Mouse (Mus musculus): ENCODE measurements around the gene Sp3. TPM values are rescaled to one million over a fixed set of nuclear protein-coding genes. Genes with fewer than 3 reads are reported as not detected.
"Not testable (repeated sequence)": the region's sequence is repeated elsewhere in the genome, so short reads cannot be mapped to it uniquely, and the experiment has no call there.

The Sp3 gene
- total RNA-seq, 2 experiments from 2014 or later: 44.9 to 56.5 TPM

DNA sequence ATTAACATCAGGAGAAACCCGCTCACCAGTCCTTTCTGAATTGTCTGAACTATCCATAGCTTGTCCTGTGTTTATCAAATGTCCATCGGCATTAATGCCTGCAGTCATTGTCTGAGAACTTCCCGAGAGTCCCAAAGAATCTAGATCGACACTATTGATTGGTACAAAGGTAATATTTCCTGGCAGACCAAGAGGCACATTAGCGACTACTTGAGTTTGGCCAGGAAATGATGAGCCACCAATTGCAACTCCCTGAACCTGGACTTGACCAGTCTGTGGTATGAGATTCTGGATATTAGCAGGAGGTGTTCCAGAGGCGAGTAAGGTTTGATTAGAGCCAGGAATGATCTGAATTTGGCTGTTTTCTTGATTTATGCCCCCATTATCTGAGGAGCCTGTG is 9.4 kb downstream of the Sp3 start:
- intact Hi-C loops (cut with DNase I): loop anchor here (10.0 kb wide), 1 partner anchor 246 kb away; no protein-coding TSS in a partner anchor
- no peak for DNase-seq (ENCODE audit: extremely low spot score in 1 of 2, low spot score in 2 of 2)

DNA sequence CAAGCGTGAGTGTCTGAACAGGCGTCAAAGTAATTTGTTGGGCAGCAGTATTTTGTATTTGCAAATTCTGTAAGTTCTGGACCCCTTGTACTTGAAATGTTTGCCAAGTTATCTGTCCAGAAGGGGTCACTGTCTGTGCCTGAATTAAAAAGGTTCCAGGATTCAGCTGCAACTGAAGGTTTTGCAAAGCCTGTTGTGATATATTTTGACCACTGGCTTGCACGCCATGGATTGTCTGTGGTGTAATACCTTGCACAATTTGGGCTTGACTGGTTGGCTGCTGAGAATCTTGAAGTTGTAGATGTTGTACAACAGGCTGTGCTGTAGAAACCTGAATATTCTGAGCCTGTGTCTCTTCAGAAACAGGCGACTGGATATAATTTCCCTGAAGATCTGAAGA is 9.9 kb downstream of the Sp3 start:
- DNase-seq (ENCODE audit: extremely low spot score in 1 of 2, low spot score in 2 of 2): no peak
- intact Hi-C loops (cut with DNase I): loop anchor here (10.0 kb wide), 1 partner anchor 246 kb away; no protein-coding TSS in a partner anchor

GRCm38 (mm10) chr2:72968536-72968935 is 11.7 kb downstream of the Sp3 start:
- intact Hi-C loops (cut with DNase I): no loop called here
- DNase-seq (ENCODE audit: extremely low spot score in 1 of 2, low spot score in 2 of 2): no peak

GRCm38 (mm10) chr2:72965450-72965849 is 14.8 kb downstream of the Sp3 start:
- intact Hi-C loops (cut with DNase I): no loop called here

DNA sequence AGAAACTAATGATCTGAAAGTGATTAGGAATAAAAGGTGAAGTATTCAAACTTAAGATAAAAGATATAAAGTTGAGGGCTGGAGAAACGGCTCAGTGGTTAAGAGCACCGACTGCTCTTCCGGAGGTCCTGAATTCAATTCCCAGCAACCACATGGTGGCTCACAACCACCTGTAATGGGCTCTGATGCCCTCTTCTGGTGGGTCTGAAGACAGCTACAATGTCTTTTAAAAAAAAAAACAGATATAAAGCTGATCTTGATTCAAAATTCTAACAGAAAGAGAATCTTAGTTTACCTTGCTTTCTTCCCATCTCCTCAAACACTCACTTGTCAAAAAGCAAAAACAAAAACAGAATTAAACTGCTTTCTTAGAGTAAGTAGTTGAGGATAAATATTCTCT is 23.8 kb downstream of the Sp3 start:
- no peak for DNase-seq (ENCODE audit: extremely low spot score in 1 of 2, low spot score in 2 of 2)
- intact Hi-C loops (cut with DNase I): no loop called here

More at GRCm38 (mm10) chr2:72965450-72965849, 14.8 kb downstream of the Sp3 start:
- DNase-seq (ENCODE audit: extremely low spot score in 1 of 2, low spot score in 2 of 2): no peak

- no peak for DNase-seq (ENCODE audit: extremely low spot score in 1 of 2, low spot score in 2 of 2)
- intact Hi-C loops (cut with DNase I): no loop called here
Measured at GRCm38 (mm10) chr2:72952979-72953378, 27.3 kb downstream of the Sp3 start.

DNA sequence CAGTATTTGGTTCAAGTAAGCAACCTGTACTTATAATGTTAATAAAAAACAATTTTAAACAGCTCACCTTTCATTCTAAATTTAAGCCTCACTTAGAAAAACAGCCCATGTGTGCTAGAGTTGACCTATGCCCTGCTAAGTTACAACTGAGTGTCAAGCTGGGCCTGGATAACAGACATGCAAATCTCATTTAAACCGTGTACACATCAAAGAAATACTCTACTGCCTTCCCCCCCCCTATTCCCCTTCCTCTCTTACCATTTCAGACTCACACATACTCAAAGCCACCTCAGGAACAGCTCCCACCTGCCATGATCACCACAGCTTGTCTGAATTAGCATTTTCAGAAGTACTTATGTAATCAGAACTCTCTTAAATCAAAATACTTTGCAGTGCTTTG is 44.3 kb downstream of the Sp3 start:
- intact Hi-C loops (cut with DNase I): no loop called here
- no peak for DNase-seq (ENCODE audit: extremely low spot score in 1 of 2, low spot score in 2 of 2)

- intact Hi-C loops (cut with DNase I): no loop called here
Measured at GRCm38 (mm10) chr2:72932186-72932585, 48.1 kb downstream of the Sp3 start.

DNA sequence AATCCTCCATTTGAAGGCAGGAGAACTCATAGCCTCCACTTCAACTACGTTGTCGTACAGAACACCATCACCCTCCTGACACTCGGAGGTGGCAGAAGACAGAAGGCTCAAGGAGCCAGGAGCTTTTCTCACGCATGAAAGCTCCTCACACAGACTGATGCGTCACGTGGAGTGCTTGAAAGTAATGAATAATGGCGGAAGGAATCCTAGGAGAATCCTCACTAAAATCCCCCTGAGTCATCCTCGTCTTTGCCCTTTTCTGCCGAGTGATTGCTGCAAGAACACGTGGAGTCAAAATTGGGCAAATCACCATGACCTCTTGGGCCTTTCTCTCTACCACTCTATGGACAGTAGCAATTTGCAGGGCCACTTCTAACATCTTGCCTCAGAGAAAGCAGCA is 55.3 kb downstream of the Sp3 start:
- intact Hi-C loops (cut with DNase I): no loop called here
- DNase-seq (ENCODE audit: extremely low spot score in 1 of 2, low spot score in 2 of 2): no peak

More at GRCm38 (mm10) chr2:72932186-72932585, 48.1 kb downstream of the Sp3 start:
- DNase-seq (ENCODE audit: extremely low spot score in 1 of 2, low spot score in 2 of 2): no peak

DNA sequence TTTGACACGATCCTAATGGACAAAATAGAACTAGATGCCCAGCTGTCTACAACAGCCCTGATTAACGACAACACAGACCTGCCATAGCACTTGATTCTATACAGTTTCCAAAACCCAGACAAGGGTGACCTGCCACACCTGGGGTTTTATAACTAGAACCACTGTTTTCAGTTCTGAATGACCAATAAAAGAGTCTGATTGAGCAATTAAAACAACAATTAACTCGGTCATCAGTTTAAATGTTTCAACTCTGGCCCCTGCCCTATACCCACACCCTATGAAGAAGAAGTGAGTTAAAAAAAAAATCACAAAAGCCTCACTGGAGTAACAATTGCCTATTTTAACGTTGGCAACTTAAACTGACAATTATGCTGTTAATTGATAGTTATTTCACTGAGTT is 64.1 kb downstream of the Sp3 start:
- no peak for DNase-seq (ENCODE audit: extremely low spot score in 1 of 2, low spot score in 2 of 2)
- intact Hi-C loops (cut with DNase I): no loop called here

- intact Hi-C loops (cut with DNase I): no loop called here
- DNase-seq (ENCODE audit: extremely low spot score in 1 of 2, low spot score in 2 of 2): no peak
Measured at GRCm38 (mm10) chr2:72915245-72915930, 64.9 kb downstream of the Sp3 start.

GRCm38 (mm10) chr2:72913458-72913760 is 66.8 kb downstream of the Sp3 start:
- peak in 1 of 2 experiments; percentile 28 for DNase-seq (ENCODE audit: extremely low spot score in 1 of 2, low spot score in 2 of 2)
- intact Hi-C loops (cut with DNase I): no loop called here

DNA sequence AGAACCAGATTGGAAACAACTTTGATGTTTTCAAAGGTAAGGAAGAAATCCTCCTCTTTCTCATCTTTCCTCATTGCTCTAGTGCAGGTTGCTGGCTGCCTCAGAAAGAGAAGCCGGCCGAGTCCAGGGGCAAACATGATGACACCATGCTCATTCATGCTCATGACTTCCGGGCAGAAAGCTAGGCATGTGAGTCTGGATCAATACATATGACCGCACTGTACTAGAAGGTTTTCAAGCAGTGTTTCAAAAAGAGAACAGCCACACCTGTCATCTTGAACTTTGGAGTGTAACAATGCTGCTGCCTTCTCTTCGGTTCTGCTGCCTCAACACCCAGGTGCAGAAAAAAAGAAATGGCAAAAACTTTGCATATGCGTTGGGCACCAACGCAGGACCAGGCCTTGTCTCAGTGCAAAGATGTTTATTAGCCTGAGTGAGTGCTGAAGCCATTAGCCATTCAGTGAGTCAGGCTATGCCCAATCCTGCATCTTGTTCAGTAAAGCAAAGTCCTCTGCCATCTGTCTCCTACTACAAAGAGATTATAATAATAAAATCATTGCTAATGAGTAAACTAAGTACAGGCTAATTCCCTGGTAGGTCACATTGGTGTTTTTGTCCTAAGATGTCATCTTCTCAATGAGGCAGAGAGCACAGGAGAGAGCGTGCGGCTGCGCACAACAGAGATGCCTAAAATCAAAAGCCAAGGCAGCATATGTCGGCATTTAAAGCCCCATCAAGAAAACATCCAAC is 67.4 kb downstream of the Sp3 start:
- no peak for DNase-seq (ENCODE audit: extremely low spot score in 1 of 2, low spot score in 2 of 2)
- intact Hi-C loops (cut with DNase I): no loop called here

GRCm38 (mm10) chr2:72911527-72911926 is 68.7 kb downstream of the Sp3 start:
- intact Hi-C loops (cut with DNase I): no loop called here
- DNase-seq (ENCODE audit: extremely low spot score in 1 of 2, low spot score in 2 of 2): no peak

GRCm38 (mm10) chr2:72909046-72909445 is 71.2 kb downstream of the Sp3 start:
- intact Hi-C loops (cut with DNase I): no loop called here
- DNase-seq (ENCODE audit: extremely low spot score in 1 of 2, low spot score in 2 of 2): no peak

DNA sequence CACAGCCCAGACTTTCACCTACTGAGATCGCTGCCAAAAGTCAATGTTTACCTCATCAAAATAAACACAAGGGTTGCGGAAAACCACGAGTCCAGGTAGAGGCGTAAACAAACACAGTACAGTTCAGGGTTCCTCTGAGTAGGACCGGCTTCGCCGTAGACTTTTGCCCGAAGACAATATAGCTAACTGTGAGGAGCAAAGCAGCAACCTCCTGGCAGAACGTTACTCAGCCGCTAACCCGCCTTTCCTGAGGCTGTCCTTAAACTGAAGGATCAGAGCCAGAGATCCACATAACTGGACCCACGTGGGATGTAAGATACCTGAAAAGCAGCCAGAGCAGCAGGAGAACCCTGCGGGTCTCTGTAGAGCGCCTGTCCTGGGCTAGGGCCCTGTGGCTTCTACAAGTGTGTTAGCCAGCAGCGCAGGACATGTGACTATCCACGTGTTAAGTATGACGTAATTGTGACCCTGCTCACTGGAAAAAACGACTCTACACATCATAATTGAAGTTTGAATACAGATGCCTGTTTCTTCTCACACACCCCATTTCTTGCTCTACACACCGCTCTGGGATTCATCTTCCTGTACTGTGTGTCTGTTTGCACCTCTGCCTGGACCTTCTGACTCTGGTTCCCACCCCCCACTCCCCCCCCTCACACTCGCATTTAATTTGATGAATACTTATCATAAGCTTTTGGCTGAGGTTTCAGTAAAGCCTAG is 71.9 kb downstream of the Sp3 start:
- intact Hi-C loops (cut with DNase I): no loop called here
- no peak for DNase-seq (ENCODE audit: extremely low spot score in 1 of 2, low spot score in 2 of 2)

- DNase-seq (ENCODE audit: extremely low spot score in 1 of 2, low spot score in 2 of 2): no peak
- intact Hi-C loops (cut with DNase I): no loop called here
Measured at GRCm38 (mm10) chr2:72906745-72907144, 73.5 kb downstream of the Sp3 start.

- intact Hi-C loops (cut with DNase I); DNase-seq (ENCODE audit: extremely low spot score in 1 of 2, low spot score in 2 of 2): not testable (repeated sequence)
Measured at GRCm38 (mm10) chr2:72902816-72903680, 77.2 kb downstream of the Sp3 start.

GRCm38 (mm10) chr2:72898782-72899305 is 81.4 kb downstream of the Sp3 start:
- no peak for DNase-seq (ENCODE audit: extremely low spot score in 1 of 2, low spot score in 2 of 2)
- intact Hi-C loops (cut with DNase I): no loop called here

All from left cerebral cortex, postnatal 10 days (tissue).